Mouse (Mus musculus): Measurements from ENCODE around the gene Gimap1.

Gene Gimap1

DNA sequence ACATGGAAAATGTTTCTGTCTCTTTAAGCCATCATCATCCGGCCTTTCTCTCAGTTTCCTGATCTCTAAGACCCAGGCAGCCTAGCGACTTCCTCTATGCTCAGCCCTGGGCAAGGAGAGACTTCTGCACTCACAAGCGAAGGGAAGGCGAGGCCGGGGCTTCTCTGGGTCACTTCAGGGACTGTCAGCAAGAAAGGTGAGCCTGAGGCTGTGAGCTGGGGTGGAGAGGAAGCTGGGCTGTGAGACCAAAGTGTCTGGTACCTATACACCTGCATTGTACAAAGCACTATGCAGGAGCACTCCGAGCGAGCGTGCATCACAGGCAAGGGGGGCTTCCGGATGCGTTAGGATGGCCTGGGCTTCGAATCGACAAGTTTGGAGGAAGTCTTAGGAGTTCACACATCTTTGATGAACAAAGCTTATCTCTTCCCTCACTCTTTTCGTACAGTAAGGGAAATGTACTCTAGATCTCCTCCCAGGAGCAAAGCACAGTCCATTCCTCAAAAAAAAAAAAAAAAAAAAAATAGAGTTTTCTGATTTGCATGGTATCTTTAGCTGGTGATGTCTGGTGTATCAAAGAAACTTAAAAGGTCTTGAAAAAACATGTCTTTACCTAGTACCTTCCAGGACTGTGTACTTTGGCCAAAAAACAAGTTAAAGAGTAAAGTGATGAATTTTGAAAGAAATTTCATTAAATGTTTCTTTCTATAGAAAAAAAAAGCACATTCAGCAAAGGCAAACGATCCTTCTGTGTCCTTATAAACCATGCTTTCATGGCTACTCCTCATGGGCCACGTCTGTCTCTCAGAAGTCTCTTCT is at the start of gene Gimap1:
Gene Gimap1, plus strand, starts transcription at position 94 of the 819 bp plus-strand sequence.
- in situ Hi-C loops (cut with MboI, MseI), result no loop called here

DNA sequence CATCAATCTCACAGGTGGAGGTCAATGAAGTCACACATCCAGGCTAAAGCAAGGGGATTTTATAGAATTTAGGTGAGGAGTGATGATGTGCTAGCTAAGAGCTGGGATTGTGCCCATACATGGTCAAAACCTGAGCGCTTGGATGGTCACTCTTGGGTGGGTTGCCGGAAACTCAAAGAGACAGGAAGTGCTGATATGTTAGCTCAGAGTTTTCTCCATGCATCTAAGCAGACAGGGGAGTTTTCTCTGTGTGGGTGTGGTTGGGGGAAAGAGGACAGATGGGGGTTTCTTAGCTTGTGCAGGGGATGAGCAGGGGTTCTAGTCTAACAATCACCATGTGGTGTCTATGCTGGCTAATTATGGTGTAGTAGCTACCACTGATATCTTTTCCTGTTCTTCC is 49.5 kb upstream of the Gimap1 start:
- in situ Hi-C loops (cut with MboI, MseI), result no loop called here

DNA sequence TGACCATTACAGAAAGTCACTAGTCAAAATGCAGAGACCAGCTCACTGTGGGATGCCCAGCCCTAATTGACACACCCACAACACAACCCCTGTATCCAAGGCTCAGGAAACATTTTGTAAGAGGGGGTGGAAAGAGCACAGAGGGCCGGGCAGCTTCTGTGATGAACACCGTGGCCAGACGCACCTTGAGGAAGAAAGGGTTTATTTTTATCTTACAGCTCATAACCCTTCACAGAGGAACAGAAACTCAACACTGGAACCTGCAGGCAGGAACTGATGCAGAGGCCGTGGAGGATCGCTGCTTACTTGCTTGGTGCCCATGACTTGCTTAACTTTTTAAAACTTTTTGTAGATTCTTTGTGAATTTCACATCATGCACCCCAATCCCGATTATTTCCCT is 45.9 kb upstream of the Gimap1 start:
- in situ Hi-C loops (cut with MboI, MseI), result no loop called here

DNA sequence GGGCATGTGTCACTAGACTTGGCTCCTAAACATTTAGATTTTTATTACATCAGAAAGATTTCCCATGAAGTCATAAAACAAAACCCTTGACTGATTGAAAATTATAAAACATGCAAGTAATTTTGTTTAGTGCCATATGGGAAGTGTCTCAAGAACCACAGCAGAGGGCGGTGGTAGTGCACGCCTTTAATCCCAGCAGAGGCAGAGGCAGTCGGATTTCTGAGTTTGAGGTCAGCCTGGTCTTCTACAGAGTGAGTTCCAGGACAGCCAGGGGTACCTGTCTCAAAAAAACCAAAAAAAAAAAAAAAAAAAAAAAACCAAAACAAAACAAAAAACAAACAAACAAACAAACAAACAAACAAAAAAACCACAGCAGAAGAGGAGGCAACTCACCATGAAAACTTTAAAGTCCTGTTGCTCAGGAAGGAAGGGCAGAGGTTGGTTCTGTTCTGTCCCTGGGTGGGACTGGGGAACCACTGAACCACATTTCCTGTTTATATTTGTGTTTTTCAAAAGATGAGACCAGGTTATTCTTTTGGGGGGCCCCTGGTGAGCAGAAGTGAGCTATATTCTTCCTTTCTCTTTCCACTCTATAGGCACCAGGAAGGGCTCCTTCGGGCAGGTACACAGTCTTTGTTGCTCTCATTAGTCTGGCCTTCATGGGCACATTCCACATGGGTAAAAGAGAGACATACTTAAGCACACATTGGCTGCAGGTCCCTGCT is 41.9 kb upstream of the Gimap1 start:
- in situ Hi-C loops (cut with MboI, MseI), result no loop called here

DNA sequence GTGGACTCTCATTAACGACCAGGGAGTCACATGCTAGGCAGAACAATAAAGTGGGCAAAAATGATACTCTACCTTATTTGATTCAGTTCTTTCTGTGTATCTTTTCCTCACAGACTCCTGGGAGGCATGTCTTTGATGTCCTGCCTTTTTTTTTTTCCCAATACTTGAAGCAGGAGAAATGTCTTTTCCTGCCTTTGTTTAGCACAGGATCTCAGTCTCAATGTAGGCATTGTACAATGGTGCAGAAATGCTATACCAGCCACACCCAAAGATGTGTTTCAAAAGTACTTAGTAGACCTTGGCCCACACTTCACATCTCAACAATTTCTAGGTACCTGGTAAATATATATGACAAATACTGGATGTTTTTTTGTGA is 41.3 kb upstream of the Gimap1 start:
- in situ Hi-C loops (cut with MboI, MseI), result no loop called here

DNA sequence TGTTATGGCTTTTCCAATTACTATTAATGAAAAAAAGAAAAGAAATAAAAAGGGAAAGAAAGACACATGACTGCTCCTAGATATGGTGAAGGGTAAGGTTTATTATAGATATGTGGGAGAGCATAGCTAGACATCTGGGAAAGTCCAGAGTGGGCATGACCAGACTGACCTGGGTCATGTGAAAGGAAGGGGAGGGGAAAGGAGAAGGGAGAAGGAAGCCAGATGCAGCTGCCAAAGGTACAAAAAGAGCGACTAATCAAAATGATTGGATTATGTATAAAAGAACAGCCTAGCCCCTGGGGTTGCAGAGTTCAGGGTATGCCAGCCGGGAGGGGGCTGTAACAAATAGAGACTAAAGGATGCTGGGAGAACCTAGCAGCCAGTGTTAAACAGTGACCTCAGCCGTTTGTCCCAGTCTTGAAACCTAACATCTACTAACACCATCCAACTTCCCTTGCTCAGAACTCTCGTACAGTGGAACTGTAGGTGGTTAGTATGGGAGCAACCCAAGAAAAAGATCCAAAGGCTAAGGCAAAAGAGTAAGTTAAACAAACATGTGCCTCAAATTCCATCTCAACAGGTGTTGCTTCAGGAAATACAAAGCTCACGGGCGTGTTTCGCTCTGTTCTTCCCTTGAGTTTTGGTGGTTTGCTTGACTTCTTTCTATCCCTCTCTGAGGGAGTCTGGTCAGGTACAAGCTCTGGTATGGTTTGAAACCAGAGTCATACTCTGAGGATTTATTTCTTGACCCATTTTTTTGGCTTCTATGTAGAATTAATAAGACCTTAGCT is 40.6 kb upstream of the Gimap1 start:
- in situ Hi-C loops (cut with MboI, MseI), result no loop called here

DNA sequence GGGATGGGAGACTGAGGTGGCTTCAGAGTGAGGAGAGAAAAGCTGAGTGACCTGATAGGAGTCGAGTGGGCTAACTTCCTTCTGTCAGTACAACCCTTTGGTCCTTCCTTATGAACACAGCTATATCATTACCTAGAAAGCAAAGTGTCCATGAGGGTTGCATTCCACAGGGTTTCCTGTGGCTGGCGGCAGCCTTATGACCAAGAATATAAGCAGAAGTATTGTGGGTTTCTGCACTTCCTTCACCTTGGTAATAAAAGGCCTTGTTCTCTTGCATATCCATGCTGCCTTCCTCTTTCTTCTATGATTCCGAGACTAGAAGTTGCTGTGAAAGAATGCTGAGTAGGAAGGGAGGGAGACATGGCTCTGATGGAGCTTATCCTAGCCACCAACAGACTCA is 40.0 kb upstream of the Gimap1 start:
- in situ Hi-C loops (cut with MboI, MseI), result no loop called here

DNA sequence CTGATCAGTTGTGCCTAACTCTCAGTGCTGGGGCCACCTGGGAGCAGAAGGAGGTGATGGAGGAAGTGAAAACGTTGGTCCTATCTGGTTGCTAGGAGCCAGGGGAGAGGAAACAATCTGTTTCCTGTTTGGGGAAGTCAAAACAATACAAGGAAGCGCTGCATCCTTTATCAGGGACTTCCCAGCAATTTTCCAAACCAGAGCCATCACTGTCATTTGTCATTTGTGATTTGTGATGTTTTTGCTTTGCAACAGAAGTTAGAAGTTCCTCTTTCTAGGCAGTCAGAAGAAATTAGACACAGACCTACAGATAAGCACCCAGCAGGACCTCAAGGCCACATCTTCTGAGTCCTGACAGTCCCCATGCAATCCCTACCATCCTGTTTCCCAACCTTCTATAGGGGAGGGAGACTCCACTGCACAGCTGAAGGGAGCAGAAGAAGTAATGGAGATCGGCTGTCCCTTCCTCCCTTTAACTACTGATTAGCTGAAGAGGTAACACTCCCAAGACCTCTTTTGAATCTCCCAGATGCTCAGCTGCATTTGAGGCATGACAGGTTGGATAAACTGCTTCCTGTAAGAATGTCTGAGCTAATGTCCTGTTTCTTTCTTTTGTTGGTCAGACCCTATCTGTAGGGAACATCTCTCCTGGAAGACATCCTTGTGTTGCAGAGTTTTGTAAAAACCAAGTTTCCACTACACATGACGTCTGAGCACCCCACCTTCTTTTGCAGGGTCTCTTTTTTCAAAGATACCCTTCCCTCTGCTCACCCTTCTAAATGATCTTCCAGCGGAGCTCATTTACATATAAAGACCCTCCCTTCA is 38.4 kb upstream of the Gimap1 start:
- in situ Hi-C loops (cut with MboI, MseI), result loop anchor here (25.0 kb wide), 2 partner anchors 938 to 1038 kb away; no protein-coding TSS in a partner anchor

DNA sequence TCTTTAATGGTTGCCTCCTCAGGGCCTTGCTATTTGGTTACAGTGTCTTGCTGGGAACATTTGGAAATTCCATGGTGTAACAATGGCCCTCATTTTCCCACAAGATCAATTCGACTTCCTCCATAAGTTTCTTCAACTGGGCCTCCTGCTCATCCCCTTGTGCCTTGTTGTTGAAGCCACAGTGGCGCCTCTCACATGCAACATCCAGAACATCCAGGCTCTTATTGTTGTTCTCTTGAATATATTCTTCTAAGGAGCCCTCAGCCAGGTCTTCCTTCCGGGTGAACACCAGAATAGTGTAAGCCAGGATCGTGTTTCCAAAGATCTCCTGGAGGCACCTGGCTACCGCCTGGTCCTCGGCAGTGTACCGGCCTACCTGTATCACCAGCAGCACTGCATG is 36.7 kb upstream of the Gimap1 start:
- in situ Hi-C loops (cut with MboI, MseI), result loop anchor here (25.0 kb wide), 2 partner anchors 940 to 1040 kb away; no protein-coding TSS in a partner anchor

DNA sequence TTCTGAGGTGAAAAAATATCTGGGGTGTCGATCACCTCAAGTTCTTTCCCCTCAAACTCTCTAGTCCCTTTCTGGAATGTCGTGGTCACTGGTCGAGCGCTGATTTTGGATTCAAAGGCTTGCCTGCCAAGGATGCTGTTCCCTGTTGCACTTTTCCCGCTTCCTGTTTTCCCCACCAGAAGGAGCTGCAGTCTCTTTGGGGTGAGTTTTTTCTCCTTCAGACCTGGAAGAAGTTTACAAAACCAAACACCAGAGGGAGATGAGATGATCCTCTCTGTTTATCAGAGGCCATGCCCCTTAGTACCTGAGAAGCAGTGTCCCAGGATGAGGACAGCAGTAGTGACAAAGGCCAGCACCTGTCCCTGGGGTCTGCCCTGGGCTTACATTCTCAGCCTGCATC is 36.3 kb upstream of the Gimap1 start:
- in situ Hi-C loops (cut with MboI, MseI), result loop anchor here (25.0 kb wide), 2 partner anchors 940 to 1040 kb away; no protein-coding TSS in a partner anchor

DNA sequence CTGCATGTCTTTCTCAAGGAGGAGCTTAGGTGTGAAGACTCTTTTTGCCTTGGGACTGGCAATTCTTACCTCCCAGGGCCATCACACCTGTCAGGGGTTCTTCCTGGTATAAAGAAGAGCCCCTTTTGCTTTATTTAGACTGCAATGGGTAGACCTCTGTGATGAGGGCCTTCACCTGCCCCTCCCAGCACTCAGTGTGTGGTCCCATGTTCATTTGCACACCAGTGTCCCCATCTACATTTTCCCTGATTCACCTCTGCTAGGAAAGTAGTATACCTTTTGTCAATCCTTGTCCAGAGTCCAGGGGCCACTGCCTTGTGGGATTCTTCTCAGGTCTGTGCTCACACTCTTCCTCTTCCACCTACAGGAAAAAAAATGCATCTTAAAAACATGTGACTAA is 34.7 kb upstream of the Gimap1 start:
- in situ Hi-C loops (cut with MboI, MseI), result loop anchor here (25.0 kb wide), 2 partner anchors 942 to 1042 kb away; no protein-coding TSS in a partner anchor

DNA sequence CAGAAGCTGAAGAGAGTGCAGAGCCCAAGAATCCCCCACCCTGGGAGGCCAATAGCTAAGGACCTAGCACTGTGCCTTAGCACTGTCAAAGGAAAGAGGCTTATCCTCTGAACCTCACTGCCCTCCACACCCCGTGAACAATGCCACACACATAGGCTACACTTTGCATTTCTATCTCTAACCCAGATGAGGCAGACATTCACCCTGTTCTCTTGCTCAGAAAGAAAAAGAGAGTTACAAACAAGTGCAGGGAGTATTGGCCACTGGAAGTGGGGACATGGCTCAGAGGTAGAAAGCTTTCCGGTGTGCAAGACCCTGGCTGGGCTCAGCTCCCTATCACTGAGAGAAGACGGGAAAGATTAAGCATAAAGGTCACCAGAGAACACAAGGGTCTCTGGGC is 32.7 kb upstream of the Gimap1 start:
- in situ Hi-C loops (cut with MboI, MseI), result loop anchor here (25.0 kb wide), 2 partner anchors 944 to 1044 kb away; no protein-coding TSS in a partner anchor

DNA sequence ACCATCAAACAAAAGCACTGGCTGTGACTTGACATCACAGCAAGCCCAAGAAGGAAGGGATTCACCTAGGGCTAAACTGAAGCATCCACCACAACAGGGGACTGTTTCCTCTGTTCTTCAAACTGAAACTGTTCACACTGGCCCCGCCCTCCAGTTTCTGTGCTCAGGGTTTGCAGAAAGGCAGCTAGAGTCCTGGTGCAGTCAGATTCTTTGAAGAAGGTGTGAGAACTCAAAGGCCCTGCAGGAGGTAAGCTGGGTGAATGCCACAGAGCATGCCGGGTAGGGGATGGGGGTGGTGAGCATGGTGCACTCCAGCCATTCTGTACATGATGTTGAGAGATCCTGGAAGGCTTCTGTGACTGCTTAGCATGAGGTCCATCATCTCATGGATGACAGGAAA is 20.4 kb upstream of the Gimap1 start, which contains the start of the genes Gm28053 and Gimap7:
Gene Gm28053, plus strand, starts transcription at position 153 of the 400 bp plus-strand sequence.
Gene Gimap7, plus strand, starts transcription at position 167 of the 400 bp plus-strand sequence.
- in situ Hi-C loops (cut with MboI, MseI), result loop anchor here (25.0 kb wide), 2 partner anchors 956 to 1056 kb away; no protein-coding TSS in a partner anchor

DNA sequence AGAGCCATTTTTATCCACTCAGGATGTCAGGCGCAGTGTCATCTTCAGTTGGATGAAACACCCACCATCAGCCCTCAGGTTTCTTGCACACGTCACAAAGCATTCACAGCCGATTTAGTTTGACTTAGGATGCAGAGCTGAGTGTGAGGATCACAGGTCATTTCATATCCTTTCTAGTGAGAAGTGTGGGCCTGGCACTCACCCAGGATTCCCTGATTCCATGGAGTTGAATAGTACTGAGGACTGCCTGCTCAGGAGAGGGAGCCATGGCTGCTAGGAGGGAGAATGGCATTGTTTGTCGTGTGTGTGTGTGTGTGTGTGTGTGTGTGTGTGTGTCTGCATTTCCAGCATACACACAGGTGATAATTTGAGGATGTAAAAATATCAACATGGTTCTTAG is 18.5 kb upstream of the Gimap1 start:
- in situ Hi-C loops (cut with MboI, MseI), result loop anchor here (25.0 kb wide), 2 partner anchors 958 to 1058 kb away; no protein-coding TSS in a partner anchor

DNA sequence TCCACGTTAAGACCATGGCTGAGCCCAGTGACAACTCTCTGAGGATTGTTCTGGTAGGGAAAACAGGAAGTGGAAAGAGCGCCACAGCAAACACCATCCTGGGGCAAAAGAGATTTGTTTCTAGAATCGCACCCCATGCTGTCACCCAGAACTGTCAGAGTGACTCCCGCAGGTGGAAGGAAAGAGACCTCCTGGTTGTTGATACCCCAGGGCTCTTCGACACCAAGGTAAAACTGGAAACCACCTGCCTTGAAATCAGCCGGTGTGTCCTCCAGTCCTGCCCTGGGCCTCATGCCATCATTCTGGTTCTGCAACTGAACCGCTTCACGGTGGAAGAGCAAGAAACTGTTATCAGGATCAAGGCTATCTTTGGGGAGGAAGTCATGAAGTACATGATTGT is 15.4 kb upstream of the Gimap1 start:
- in situ Hi-C loops (cut with MboI, MseI), result loop anchor here (25.0 kb wide), 2 partner anchors 961 to 1061 kb away; no protein-coding TSS in a partner anchor

DNA sequence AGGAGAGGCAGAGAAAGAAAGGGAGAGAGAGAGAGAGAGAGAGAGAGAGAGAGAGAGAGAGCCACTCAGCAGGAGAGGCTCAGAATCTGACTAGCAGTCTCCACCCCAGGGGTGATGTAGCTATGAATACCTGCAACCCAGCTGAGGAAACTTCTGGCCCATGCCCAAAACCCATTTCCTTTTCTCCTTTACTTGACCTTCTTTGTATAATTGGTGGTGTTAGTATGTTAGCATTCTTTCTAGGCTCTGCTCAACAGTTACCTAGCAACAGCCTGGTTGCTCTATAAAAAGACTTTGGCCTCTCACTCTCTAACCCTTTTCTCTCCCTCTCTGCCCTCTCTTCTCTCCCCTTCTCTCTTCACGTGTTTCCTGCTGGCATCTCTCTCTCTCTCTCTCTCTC is 13.4 kb upstream of the Gimap1 start:
- in situ Hi-C loops (cut with MboI, MseI), result no loop called here

DNA sequence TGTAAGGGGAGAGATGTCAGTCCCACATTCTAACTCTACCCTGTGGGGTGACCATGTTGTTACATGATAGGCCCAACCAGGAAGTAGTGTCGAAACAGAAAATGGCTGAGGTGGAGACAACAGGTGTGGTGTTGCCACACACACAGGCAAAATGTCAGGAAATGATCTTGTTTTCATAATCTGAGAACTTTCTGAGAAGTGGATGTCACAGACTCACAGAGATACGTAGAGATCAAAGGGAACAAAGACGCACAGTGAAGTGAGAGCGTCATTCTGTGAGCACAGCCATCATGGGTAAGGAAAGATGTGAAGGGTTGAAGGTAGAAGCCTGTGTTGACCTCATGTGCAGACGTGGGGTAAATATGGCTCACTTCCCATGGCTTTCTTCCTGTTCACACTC is 11.1 kb upstream of the Gimap1 start:
- in situ Hi-C loops (cut with MboI, MseI), result no loop called here

DNA sequence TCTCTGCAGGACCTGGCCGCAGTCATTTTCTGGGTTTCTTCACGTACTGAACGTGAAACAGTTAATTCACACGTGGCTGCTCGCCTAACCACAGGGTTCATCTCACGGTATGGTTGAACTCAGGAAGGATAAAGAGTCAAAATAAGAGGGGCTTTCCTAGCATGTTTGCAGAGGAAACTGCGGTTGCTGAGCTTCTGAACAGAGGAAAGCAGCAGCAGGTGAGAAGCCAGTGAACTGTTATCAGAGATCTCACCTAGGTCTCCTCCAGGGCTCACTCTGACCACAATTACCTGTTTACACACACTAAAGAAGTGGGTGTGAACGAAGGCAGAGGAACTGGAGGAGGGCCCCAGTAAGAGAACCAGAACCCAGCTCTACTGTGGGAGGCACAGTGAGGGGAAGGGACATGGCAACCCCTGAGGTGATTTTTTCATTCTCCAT is 6.0 kb upstream of the Gimap1 start:
- in situ Hi-C loops (cut with MboI, MseI), result no loop called here

DNA sequence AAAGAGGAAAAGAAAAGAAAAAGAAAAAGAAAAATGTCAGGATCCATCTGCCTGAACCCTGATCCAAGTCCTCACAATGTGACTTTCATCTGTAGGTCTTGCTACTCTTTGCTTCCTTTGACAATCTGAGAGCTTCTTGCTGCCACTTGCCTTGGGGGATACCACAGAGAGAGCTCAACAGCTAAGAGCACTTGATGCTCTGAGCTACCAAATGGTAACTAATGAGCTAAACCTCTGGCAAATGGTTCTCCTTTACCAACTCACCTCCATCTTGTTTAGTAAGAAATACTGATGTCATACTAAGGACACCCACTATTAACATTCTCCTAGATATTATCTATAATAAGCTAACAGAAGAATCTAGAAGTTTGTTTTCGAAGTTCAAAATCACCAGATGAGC is 5.2 kb upstream of the Gimap1 start:
- in situ Hi-C loops (cut with MboI, MseI), result no loop called here

DNA sequence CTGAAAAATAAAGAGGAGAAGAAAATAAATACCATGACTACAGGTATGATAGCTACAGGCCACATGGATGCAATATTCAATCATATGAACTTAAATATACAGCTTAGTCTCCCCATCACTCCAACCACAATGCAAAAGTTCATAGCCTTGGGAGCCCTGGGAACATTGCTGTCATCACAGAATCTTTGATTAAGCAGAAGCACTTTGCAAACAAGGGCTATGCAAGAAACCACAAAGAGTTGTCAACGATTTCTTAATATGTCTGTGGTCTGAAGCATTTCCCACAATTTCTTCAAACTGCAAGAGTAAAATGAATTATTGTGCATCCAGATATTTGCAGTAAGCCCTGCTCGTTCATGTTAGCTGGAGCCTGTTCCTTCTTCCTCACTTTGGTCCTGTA is 1.8 kb upstream of the Gimap1 start:
- in situ Hi-C loops (cut with MboI, MseI), result no loop called here

DNA sequence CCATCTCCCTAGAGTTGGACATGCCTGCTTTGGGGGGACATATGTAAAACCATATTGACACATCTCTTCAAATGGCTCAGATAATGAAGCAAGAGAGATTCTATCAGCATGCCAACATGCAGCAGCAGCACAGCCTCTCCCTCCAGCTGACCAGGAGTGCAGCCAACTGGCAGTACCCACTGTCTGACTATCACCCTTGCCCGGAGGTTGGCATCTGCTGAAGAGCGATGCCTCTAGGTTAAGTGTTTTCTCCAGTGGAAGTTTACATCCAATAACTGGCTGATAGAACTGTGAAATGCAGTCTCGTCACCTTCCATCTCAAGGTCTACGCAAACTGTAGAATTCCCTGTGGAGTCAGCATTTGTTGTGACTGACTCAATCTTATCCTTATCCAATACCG is 1.2 kb upstream of the Gimap1 start:
- in situ Hi-C loops (cut with MboI, MseI), result no loop called here

All from T-helper 1 cell (primary cell).